Mouse (Mus musculus): Measurements from ENCODE around the gene Maml2.

Maml2 gene

GRCm38 (mm10) chr9:13491107-13491506, 193.3 kb downstream of the Maml2 start:
- no peak for DNase-seq (ENCODE audit: low read depth in 2 of 2, low spot score in 2 of 2)

DNA sequence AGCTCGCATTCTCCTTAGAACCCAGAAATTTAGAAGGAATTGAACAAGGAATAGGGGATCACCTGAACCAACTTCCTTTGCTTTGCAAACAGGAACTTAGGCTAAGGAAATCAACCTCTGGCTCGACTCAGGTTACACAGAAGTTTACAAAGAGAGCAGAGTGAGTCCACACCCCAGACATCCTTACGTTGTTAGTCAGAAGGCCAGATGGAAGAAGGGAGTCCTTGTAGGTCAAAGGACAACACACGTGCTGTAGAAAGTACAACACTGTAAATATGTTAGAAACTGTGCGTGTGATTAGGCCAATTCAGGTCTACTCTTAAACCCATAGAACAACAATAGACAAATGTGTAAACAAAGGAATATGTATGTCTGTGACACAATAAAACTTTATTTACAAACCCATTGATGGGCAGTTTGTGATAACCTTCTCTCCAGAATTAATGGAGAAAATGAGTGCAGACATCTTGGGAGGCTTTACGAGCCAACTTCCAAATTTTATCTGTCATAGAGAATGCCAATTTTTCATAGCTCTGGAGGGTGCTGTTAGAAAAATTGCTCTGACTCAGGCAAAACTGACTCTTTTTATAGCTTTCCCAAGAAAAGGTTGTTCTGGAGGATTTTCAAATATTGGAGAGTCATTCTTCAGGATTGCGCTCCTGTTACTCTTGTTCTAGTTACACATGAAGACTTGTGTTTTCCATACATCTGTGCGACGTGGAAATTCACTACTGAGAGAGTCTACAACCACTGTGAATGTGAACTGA, 194.3 kb downstream of the Maml2 start:
- DNase-seq (ENCODE audit: low read depth in 2 of 2, low spot score in 2 of 2), result no peak

DNA sequence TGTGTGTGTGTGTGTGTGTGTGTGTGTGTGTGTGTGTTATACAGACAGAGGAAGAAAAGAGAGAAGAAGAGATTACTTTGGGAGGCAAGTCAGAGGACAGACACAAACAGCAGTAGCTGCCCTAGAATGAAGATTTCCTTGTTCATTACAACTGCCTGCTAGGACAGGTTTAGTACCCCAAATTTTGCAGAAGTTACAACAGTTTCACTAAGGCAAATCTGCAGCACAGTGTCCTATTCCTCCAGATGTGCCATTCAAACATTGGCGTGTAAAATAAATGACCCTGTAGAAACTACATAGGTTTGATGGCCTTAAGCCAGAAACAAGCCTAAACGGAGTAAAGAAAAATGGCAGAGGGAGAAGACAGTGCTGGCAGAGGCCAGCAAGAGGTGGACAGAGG, 195.1 kb downstream of the Maml2 start:
- no peak for DNase-seq (ENCODE audit: low read depth in 2 of 2, low spot score in 2 of 2)

DNA sequence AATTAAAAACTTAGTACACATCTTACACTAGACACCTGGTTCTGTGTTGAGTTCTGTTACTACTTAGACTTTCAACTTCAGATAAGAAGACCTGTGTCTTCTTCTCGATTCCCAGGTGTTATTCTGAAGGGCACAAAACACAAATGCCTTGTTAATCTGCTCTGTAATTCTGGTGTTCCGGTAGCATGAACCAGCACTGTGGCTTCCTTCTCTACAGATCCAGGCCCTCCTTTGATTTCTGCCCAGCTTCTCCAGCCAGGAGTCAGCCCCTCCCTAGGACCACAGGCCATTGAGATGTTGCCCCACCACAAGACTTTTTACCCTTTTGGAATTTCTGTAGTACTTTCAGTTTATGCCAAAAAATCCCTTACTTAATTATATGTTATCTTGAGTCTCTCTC, 196.0 kb downstream of the Maml2 start:
- no peak for DNase-seq (ENCODE audit: low read depth in 2 of 2, low spot score in 2 of 2)

DNA sequence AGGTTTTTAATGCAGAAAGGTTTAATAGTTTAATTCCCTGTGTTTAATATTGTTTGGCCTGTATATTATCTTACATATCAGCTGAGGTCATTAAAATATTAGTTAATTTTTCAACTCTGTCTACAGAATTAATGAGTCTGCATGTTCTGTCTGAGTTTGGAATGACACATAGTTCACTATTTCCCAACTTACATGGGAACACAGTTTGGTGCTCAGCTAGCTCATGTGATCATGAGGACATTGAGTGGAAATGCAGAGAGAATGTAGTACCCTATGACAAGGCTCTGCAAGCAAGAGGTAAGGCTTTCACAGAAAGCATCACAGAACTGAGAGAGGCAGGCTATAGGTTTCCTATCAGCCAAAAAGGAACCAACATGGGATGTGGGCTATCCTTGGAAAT, 197.8 kb downstream of the Maml2 start:
- DNase-seq (ENCODE audit: low read depth in 2 of 2, low spot score in 2 of 2), result no peak

DNA sequence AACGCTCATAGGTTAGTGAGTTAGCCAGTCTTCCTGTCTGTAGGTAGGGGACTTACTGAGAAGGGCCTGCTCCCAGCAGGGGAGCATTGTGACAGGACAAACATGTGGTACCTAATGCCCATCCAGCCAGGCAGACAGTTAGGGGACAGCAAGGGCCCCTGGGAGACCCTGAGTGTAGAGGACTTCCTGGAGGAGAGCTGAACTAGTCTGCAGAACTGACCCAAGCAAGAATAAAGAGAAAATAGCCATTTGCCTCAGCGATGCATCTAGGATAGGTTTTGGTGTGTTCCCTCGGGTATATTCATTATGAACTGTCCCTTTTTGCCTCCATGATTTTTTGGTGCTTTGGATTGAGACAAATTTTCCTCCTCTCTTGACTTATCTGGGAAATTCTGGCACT, 199.3 kb downstream of the Maml2 start:
- DNase-seq (ENCODE audit: low read depth in 2 of 2, low spot score in 2 of 2), result no peak

DNA sequence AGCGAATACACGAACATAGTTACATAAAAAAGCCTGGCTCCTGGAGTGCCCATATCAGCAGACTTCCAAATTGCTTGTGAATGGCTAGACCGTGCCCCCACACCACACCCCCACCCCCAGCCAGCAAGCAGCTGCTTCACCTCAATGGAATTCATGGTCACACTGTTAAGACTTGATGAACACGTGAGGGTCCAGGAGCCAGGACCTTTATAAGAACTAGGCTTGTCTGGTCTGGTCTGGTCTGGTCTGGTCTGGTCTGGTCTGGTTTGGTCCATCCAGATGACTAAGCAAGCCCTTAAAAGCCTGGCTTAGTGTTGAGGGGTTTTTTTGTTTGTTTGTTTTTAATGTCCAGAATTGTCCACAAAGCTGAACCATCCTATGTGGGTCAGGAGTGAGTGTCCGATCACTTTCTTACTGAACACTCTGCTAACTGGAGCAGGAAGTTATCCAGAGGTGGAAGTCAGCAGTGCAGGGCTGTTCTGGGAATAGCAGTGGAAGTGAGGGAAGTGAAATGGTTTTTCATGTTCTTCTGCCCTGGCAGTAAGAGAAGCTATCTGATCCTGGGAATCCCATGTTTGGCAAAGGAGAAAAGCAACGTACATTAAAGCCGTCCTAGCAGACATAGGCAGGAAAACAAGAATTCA, 200.1 kb downstream of the Maml2 start:
- no peak for DNase-seq (ENCODE audit: low read depth in 2 of 2, low spot score in 2 of 2)

DNA sequence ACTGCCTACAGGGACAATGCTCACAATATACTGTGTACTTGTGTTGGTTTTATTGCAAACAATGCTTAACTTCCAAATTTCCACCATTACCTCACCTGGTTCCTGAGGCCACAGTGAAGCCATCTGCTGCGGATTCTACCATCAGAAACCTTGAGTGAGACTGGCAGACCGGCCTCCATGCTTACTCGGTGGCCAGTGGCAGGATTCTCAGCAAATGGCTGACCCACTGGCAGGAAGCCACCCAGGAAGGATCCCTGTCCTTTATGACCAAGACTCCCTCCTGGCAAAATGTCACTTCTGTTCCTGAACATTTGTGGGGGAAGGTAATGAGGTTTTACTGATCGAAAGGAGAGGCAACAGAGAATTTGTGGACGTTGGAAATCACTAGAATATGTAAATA, 202.3 kb downstream of the Maml2 start:
- no peak for DNase-seq (ENCODE audit: low read depth in 2 of 2, low spot score in 2 of 2)

GRCm38 (mm10) chr9:13505024-13505423, 207.3 kb downstream of the Maml2 start:
- DNase-seq (ENCODE audit: low read depth in 2 of 2, low spot score in 2 of 2), result no peak

DNA sequence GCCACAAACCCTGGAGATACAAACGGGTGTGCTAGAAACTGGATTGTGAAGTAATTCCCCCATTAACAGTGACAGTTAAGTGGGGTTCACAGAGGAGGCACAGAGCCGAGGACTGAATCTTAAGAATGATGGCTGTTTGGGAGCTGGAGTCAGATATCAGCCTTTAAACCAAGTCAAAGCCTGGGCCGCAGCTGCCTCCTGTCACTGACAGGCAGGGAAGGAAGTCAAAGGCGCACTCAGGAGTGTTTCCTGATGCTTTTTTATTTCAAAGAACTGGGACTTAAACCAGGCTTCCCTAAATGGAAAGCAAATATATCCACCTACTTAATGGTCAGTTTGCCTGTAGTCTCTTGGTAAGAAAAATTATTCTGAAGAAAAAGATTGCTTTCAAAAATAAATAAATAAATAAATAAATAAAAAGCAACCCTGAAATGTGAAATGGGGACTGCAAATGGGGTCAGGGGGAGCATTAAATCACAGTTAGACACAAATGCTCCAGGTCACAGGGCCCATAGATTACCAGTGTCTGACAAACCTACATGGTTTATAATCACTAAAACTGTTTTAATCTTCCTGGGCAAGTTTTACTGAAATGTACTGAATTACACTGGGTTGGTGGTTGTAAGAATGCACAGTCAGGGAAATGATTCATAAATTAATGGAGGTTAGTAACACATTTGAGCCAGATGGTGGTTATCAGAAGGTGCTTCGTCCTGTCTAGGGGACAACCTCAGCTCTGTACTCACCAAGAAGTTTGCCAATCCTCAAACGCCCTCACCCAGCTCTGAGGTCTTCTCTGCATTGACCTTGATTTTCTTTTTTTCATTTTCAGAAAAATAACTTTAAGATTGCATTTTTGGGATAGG, 209.4 kb downstream of the Maml2 start:
- DNase-seq (ENCODE audit: low read depth in 2 of 2, low spot score in 2 of 2), result no peak

- DNase-seq (ENCODE audit: low read depth in 2 of 2, low spot score in 2 of 2), result no peak
Measured at GRCm38 (mm10) chr9:13507822-13508188, 210.0 kb downstream of the Maml2 start.

DNA sequence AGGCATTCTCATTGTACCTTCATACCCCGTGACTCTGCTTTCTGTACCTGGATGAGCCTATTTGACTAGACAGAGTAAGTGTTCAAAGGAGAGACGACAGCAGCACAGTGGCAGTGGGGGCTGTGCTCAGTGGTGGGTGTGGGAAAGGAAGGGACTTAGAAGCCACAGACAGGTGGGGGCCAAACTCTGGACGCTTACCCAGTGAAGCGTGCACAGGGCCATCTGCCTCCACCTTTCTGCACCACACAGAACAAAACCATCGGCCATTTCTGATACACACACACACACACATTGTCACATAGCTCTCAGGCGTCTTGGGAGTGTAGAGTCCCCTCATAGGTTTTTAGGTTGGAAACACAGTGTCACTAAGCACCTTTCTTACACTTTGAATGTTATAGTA, 212.0 kb downstream of the Maml2 start:
- no peak for DNase-seq (ENCODE audit: low read depth in 2 of 2, low spot score in 2 of 2)

DNA sequence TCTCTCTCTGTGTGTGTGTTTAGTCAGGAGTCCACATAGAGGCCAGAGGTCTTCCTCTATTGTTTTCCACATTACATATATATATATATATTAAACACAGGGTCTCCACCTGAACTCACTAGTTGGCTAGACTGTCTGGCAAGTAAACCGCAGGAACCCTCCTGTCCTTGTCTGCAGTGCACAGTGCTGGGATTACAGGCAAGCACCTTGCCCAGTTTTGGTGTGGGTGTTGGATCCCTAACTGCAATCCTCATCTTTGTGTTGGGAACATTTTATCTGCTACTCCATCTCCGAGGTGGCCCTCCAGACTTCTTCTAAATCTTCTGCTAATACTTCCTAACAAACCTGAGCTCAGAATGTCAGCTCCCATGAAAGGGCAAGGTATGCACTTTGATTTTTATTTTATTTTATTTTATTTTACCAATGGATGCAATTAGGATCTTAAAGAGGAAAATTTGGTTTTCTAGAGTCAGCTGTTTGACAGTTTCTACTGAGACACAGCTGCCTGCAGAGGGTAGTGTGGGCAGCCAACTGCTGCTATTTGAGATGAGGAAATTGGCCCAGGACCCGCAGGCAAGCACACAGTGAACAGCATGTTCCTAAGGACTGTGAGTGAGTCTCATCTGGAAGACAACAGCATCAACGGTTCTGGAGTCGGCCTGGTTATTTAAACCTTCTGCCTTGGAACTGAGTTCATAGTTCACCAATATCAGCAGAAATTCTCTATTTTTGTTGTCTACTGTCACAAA, 213.0 kb downstream of the Maml2 start:
- no peak for DNase-seq (ENCODE audit: low read depth in 2 of 2, low spot score in 2 of 2)

GRCm38 (mm10) chr9:13513135-13513534, 215.4 kb downstream of the Maml2 start:
- no peak for DNase-seq (ENCODE audit: low read depth in 2 of 2, low spot score in 2 of 2)

GRCm38 (mm10) chr9:13514435-13514834, 216.7 kb downstream of the Maml2 start:
- no peak for DNase-seq (ENCODE audit: low read depth in 2 of 2, low spot score in 2 of 2)

DNA sequence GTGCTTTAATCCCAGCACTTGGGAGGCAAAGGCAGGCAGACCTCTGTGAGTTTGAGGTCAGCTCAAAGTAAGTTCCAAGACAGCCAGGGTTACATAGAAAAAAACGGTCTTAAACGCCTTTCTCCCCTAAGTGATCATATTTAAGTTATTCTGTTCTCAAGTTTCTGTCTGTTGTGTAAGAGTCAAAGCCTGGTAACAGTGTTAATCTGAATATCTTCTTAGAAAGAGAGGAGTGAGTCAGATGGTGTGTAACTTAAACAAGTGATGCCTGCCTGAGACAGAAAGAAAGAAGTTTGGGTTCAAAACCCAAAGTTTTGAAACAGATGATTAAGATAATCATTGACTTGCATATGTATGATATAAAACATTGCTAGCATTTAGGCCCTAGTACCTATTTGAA, 218.2 kb downstream of the Maml2 start:
- no peak for DNase-seq (ENCODE audit: low read depth in 2 of 2, low spot score in 2 of 2)

DNA sequence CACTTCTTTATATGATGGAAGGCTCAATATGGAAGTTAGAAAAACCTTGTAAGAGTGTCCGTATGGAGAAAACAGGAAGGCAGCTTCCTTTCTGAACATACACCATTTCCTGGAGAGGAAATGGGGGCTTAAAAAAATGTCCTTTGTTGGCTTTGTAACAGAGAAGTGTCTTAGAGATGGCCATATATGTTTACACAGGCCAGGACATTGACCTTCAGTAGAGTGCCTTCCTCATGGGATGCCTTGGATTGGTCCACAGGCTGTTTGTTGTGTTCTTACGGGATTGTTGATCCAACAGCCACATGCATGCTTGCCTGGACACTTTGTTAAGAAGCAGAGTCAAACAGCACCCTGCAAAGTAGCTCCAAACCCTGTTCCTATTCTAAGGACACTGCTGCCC, 220.3 kb downstream of the Maml2 start:
- DNase-seq (ENCODE audit: low read depth in 2 of 2, low spot score in 2 of 2), result no peak

DNA sequence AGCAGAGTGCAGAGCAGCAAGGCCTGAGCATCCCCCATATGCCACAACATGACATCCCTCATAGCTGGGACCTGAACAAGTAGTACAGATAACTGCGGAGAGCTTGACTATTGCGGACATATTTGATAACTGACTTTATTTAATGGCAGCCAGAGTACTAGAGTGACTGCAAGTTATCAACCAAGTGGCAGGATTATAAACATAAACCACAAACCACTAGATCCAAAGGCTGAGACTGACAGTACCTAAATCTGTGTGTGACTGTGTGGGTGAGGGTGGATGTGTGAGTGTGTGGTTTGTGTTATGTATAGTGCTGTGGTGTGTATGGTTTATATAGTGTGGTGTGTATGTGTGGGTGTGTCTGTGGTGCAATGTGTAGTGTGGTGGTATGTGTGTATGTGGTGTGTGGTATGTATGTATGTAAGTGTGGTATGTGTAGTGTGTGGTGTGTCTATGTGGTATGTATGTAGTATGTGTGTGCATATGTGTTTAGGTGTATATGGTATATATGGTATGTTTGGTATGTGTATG, 220.7 kb downstream of the Maml2 start:
- DNase-seq (ENCODE audit: low read depth in 2 of 2, low spot score in 2 of 2), result no peak

- DNase-seq (ENCODE audit: low read depth in 2 of 2, low spot score in 2 of 2), result no peak
Measured at GRCm38 (mm10) chr9:13522061-13522820, 224.5 kb downstream of the Maml2 start.

DNA sequence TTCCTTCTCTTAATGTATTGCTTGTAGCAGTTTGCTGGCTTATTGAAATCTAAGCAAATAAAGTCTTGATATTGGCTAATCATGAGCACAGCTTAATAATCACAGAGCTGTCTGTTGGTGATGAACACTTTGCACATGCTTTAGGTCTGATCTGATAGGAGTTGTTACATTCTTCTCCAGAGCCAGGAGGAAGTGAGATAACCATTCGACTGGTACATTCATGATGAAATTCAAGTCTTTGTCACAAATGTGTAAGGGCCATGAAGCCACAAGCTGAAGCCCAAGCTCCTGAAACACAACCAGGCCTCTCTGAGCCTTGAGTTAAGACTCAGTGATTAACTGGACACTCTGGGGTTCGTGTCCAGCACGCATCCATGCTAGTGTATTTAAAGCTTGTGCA, 225.3 kb downstream of the Maml2 start:
- no peak for DNase-seq (ENCODE audit: low read depth in 2 of 2, low spot score in 2 of 2)
